Mouse (Mus musculus) NIH3T3 (cell line): ENCODE results near the gene Myo16.
A peak's percentile ranks its signal among the peaks of the same experiment; 100 is the strongest.

Source experiments
- DNase-seq: peaks from one replicate; pipeline ENCODE4 v3.0.0-alpha.2; 2012; ENCODE audit warnings: low read depth

The Myo16 gene

GRCm38 (mm10) chr8:10175976-10176375, 22.3 kb downstream of the Myo16 start:
- DNase-seq: no peak

- no peak for DNase-seq
These were observed 23.4 kb downstream of the Myo16 start for GRCm38 (mm10) chr8:10177131-10177530.

- no peak for DNase-seq
These were observed 25.3 kb downstream of the Myo16 start for GRCm38 (mm10) chr8:10178986-10179385.

GRCm38 (mm10) chr8:10190607-10191006, 36.9 kb downstream of the Myo16 start:
- DNase-seq: no peak

- no peak for DNase-seq
These were observed 44.5 kb downstream of the Myo16 start for GRCm38 (mm10) chr8:10198164-10198563.

GRCm38 (mm10) chr8:10199301-10199700, 45.6 kb downstream of the Myo16 start:
- DNase-seq: no peak

GRCm38 (mm10) chr8:10200042-10200441, 46.3 kb downstream of the Myo16 start:
- no peak for DNase-seq

GRCm38 (mm10) chr8:10215023-10215422, 61.3 kb downstream of the Myo16 start:
- no peak for DNase-seq

GRCm38 (mm10) chr8:10219761-10220276, 66.1 kb downstream of the Myo16 start:
- DNase-seq: peak; percentile 6

GRCm38 (mm10) chr8:10222770-10223169, 69.1 kb downstream of the Myo16 start:
- DNase-seq: no peak

- no peak for DNase-seq
These were observed 70.0 kb downstream of the Myo16 start for GRCm38 (mm10) chr8:10223528-10224194.

GRCm38 (mm10) chr8:10224305-10224971, 70.7 kb downstream of the Myo16 start:
- no peak for DNase-seq

- DNase-seq: no peak
These were observed 71.3 kb downstream of the Myo16 start for GRCm38 (mm10) chr8:10225018-10225417.

- peak; percentile 71 for DNase-seq
These were observed 77.1 kb downstream of the Myo16 start for GRCm38 (mm10) chr8:10230746-10231369.

GRCm38 (mm10) chr8:10234516-10234915, 80.8 kb downstream of the Myo16 start:
- no peak for DNase-seq

GRCm38 (mm10) chr8:10243344-10243743, 89.6 kb downstream of the Myo16 start:
- DNase-seq: no peak

- no peak for DNase-seq
These were observed 95.4 kb downstream of the Myo16 start for GRCm38 (mm10) chr8:10249156-10249555.

GRCm38 (mm10) chr8:10255741-10256140, 102.0 kb downstream of the Myo16 start:
- peak; percentile 17 for DNase-seq

GRCm38 (mm10) chr8:10256563-10256962, 102.9 kb downstream of the Myo16 start:
- DNase-seq: no peak

GRCm38 (mm10) chr8:10270094-10270493, 116.4 kb downstream of the Myo16 start:
- DNase-seq: no peak

- no peak for DNase-seq
These were observed 138.9 kb downstream of the Myo16 start for GRCm38 (mm10) chr8:10292600-10292999.

GRCm38 (mm10) chr8:10300797-10301196, 147.1 kb downstream of the Myo16 start:
- peak; percentile 41 for DNase-seq

- no peak for DNase-seq
These were observed 149.3 kb downstream of the Myo16 start for GRCm38 (mm10) chr8:10303061-10303460.
